Mouse (Mus musculus) E14TG2a.4 (cell line): ENCODE data around the gene 4930412O13Rik.

Experiments
- H3K27me3 ChIP-seq: 2 replicates; pipeline ENCODE4 v1.6.1; 2014; ENCODE audit warnings: low read length, control low read depth; ENCODE audit not compliant: insufficient read depth
- H3K36me3 ChIP-seq: 2 replicates; pipeline ENCODE4 v1.6.1; 2014; ENCODE audit warnings: low read length, control low read depth; ENCODE audit not compliant: insufficient read depth
- H3K4me1 ChIP-seq: replicated peaks from 2 replicates; pipeline ENCODE4 v1.6.1; 2014; ENCODE audit warnings: low read depth, low read length, control low read depth
- H3K4me3 ChIP-seq: replicated peaks from 2 replicates; pipeline ENCODE4 v1.5.1; 2014; ENCODE audit warnings: mild to moderate bottlenecking, low read length
- H3K9me3 ChIP-seq: 2 replicates; pipeline ENCODE4 v1.6.1; 2014; ENCODE audit warnings: low read length, control low read depth
- CTCF ChIP-seq: conservative IDR thresholded peaks from 2 replicates; pipeline ENCODE4 v1.5.1; 2014; ENCODE audit warnings: low read length
- NANOG ChIP-seq: IDR thresholded peaks from 2 replicates; pipeline ENCODE4 v1.6.1; 2014; ENCODE audit warnings: borderline replicate concordance, low read length, mixed read lengths
- POU5F1 ChIP-seq: IDR thresholded peaks from 2 replicates; pipeline ENCODE4 v1.6.1; 2014; ENCODE audit warnings: low read length, borderline replicate concordance

Gene 4930412O13Rik

DNA sequence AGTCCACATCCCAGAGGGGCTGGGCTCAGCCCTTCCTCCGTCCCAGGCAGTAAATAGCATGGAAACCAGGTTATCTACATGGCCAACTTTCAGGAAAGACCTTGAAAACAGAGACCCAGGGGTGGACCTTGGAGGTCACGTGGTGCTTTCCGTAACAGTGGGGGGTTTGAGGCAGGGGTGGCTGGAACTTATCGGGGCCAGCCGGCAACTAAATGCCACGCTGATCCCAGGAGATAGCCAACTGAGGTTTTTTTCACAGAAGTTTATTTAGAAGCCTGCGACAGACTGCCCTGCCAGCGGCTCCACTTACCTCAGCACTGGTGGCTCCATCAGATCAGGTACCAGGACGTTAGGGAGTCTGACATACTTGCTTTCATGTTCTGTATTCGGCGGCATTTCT lies 24.9 kb downstream of the 4930412O13Rik start:
- TF ChIP-seq CTCF, result no peak
- no peak for TF ChIP-seq NANOG
- TF ChIP-seq POU5F1, result no peak
- H3K9me3 ChIP-seq, result no peaks in the 10 kb centered on the region
- H3K27me3 ChIP-seq, result 0 out of 2 replicates have a peak, but pooled peaks cover 2% of the 10 kb centered on the region
- H3K4me1 ChIP-seq, result peaks cover 23% of the 10 kb centered on the region
- H3K36me3 ChIP-seq, result no peaks in the 10 kb centered on the region
- H3K4me3 ChIP-seq, result no peak overlapping the region

- no peaks in the 10 kb centered on the region for H3K27me3 ChIP-seq
- peaks cover 8% of the 10 kb centered on the region; the same call in 1 of the 2 replicates for H3K4me1 ChIP-seq
- H3K4me3 ChIP-seq, result no peak overlapping the region
- H3K36me3 ChIP-seq, result peaks cover 49% of the 10 kb centered on the region
- H3K9me3 ChIP-seq, result no peaks in the 10 kb centered on the region
- TF ChIP-seq NANOG (no peak), CTCF (no peak), POU5F1 (no peak)
Measured at GRCm38 (mm10) chr2:9917602-9918001, 36.5 kb downstream of the 4930412O13Rik start.

GRCm38 (mm10) chr2:9918691-9919471 lies 37.8 kb downstream of the 4930412O13Rik start:
- peaks cover 12% of the 10 kb centered on the region for H3K4me1 ChIP-seq
- no peaks in the 10 kb centered on the region for H3K27me3 ChIP-seq
- H3K4me3 ChIP-seq, result no peak overlapping the region
- peaks cover 52% of the 10 kb centered on the region for H3K36me3 ChIP-seq
- TF ChIP-seq POU5F1 (no peak), NANOG (no peak), CTCF (no peak)
- no peaks in the 10 kb centered on the region for H3K9me3 ChIP-seq

GRCm38 (mm10) chr2:9926194-9926904 lies 45.3 kb downstream of the 4930412O13Rik start:
- Histone ChIP-seq H3K36me3 (peaks cover 21% of the 10 kb centered on the region; the same call in 1 of the 2 replicates), H3K4me3 (no peak overlapping the region), H3K27me3 (no peaks in the 10 kb centered on the region), H3K4me1 (peaks cover 10% of the 10 kb centered on the region), H3K9me3 (no peaks in the 10 kb centered on the region)
- TF ChIP-seq POU5F1 (no peak), NANOG (no peak), CTCF (no peak)

DNA sequence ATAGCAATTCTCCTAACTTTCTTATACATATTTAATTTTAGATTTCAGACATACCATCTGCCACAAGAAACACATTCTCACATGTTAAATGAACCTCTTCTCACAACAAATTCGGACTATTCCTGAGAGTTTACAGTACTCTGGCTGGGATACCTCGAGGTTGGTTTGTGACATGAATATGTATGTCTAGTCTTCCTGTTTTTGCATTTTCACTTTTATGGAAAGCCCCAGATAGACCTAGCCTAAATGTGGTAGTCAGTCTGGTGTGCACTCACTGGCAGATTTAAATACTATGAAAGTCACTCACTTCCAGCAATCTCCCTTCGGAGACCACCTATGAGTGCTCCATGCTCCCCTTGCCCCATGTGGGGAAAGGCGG lies 45.8 kb downstream of the 4930412O13Rik start:
- no peak overlapping the region for H3K4me3 ChIP-seq
- TF ChIP-seq CTCF (no peak), POU5F1 (no peak), NANOG (no peak)
- H3K27me3 ChIP-seq, result no peaks in the 10 kb centered on the region
- H3K9me3 ChIP-seq, result no peaks in the 10 kb centered on the region
- peaks cover 10% of the 10 kb centered on the region for H3K4me1 ChIP-seq
- H3K36me3 ChIP-seq, result peaks cover 21% of the 10 kb centered on the region; the same call in 1 of the 2 replicates
